In the genomic region with DNA sequence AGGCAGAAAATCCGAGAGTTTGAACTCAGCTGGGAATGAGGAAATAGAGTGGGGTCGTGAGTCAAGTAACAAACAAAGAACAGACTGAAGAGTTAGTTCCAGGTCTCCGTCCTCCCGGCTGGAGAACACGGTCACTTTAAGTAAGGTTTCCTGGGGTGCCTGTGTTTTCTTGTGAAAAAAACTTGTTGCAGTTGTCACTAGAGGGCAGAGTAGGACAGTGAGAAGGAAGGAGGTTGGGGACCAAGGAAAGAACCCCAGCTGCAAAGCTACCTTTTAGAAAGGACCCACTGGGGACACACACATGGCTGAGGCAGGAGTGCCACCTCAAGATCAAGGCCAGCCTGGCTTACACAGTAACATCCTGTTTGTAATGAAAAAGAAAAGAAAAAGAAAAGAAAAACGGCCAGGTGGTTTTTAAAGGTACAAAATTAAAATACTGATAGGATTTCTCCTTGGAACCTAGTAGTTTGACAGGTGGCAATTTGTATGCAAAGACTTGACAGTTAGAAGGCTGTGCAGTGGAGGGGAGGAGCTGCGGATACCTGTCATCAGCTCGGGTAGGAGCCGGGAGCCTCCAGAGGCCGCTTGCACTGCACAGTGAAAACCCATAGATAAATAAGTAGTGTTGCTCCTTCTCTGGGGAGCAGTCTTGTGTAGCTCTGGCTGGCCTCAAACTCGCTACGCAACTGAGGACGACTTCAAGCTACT, we compare ENCODE assay signal across 9 mouse cellular contexts. TPM values are rescaled to one million over a fixed set of nuclear protein-coding genes. Genes with fewer than 3 reads are reported as not detected.
DNase-seq lines count a peak whose midpoint lies in the region; ATAC-seq and TF ChIP-seq lines count a peak whose summit lies in the region.
"Had no signal": no experiment of that assay in that cellular context is flagged by ENCODE, and none has a peak within 500 bp of the region (broad histone marks: within the 10 kb centered on the region; RNA-seq: fewer than 3 reads in every experiment).

No protein-coding gene starts in this region.

- in situ Hi-C loops in ES-E14 (cut with MboI; ENCODE audit: low sequenced_read_pairs in 2 of 2, unreplicated experiment in 2 of 2) = loop anchor here in 1 of 2 experiments (10.0 kb wide), 1 partner anchor 93 kb away; no protein-coding TSS in a partner anchor

- WGBS in hindbrain, embryonic 14.5 days = 19% methylated on average over 13 of the region's 13 CpGs
- WGBS in hindbrain, embryonic 16.5 days = 15% methylated on average over 13 of the region's 13 CpGs
- 13% methylated on average over 13 of the region's 13 CpGs for WGBS in embryonic facial prominence, embryonic 13.5 days

- no peak overlapping the region for H3K4me3 ChIP-seq in hindbrain, embryonic 14.5 days (replicated peaks; ENCODE audit: low read length)
- H3K4me3 ChIP-seq in hindbrain, embryonic 16.5 days (ENCODE audit: low read length) = no peak overlapping the region
- H3K4me3 ChIP-seq in ES-E14 (ENCODE audit: insufficient read depth in 1 of 2, low read depth in 1 of 2, low read length in 2 of 2, poor library complexity in 1 of 2, severe bottlenecking in 1 of 2) = no peak overlapping the region
- H3K4me3 ChIP-seq in embryonic facial prominence, embryonic 13.5 days = no peak overlapping the region

- no peak overlapping the region for H3K27ac ChIP-seq in hindbrain, embryonic 14.5 days
- no peak overlapping the region for H3K27ac ChIP-seq in hindbrain, embryonic 16.5 days (ENCODE audit: low read depth, low read length)
- H3K27ac ChIP-seq in ES-E14 (ENCODE audit: insufficient read depth, low read depth, low read length, poor library complexity, severe bottlenecking) = no peak overlapping the region
- no peak overlapping the region for H3K27ac ChIP-seq in embryonic facial prominence, embryonic 13.5 days
- H3K27ac ChIP-seq: macrophage had no signal

- no peak overlapping the region for H3K4me2 ChIP-seq in hindbrain, embryonic 14.5 days (replicated peaks)
- no peak overlapping the region for H3K4me2 ChIP-seq in hindbrain, embryonic 16.5 days (ENCODE audit: low read length)
- H3K4me2 ChIP-seq in embryonic facial prominence, embryonic 13.5 days = no peak overlapping the region

- no peaks in the 10 kb centered on the region for H3K27me3 ChIP-seq in hindbrain, embryonic 14.5 days (ENCODE audit: control insufficient read depth, insufficient read depth, low read length)
- H3K27me3 ChIP-seq in hindbrain, embryonic 16.5 days (replicated peaks; ENCODE audit: control insufficient read depth, insufficient read depth, low read length) = no peaks in the 10 kb centered on the region
- H3K27me3 ChIP-seq in embryonic facial prominence, embryonic 13.5 days = no peaks in the 10 kb centered on the region

- no peak for ATAC-seq in hindbrain, embryonic 14.5 days (ENCODE audit: low FRiP score)
- no peak for ATAC-seq in hindbrain, embryonic 16.5 days
- no peak for ATAC-seq in embryonic facial prominence, embryonic 13.5 days (ENCODE audit: insufficient number of reproducible peaks, insufficient read depth, low FRiP score, low TSS enrichment, low read depth)
- ATAC-seq in megakaryocyte, adult 5-6 weeks (ENCODE audit: poor library complexity, severe bottlenecking) = peak; percentile 41; the same call in 1 of the 2 replicates

- peaks cover 9% of the 10 kb centered on the region for H3K4me1 ChIP-seq in hindbrain, embryonic 14.5 days (replicated peaks; ENCODE audit: control insufficient read depth, insufficient read depth, low read length)
- H3K4me1 ChIP-seq in hindbrain, embryonic 16.5 days (ENCODE audit: control insufficient read depth, insufficient read depth, low read depth, low read length) = peaks cover 13% of the 10 kb centered on the region
- H3K4me1 ChIP-seq in ES-E14 (ENCODE audit: control insufficient read depth in 2 of 2, insufficient read depth in 2 of 2, low read length in 2 of 2, poor library complexity in 1 of 2) = no peaks in the 10 kb centered on the region; a peak in 1 of 4 replicates
- H3K4me1 ChIP-seq in embryonic facial prominence, embryonic 13.5 days = peaks cover 19% of the 10 kb centered on the region

- H3K9me3 ChIP-seq in hindbrain, embryonic 14.5 days (ENCODE audit: control insufficient read depth, low read length) = no peaks in the 10 kb centered on the region
- H3K9me3 ChIP-seq in hindbrain, embryonic 16.5 days (ENCODE audit: control insufficient read depth, low read length) = no peaks in the 10 kb centered on the region
- H3K9me3 ChIP-seq in ES-E14 (ENCODE audit: control insufficient read depth, insufficient read depth, low read depth, low read length) = no peaks in the 10 kb centered on the region; the same call in 1 of the 2 replicates
- no peaks in the 10 kb centered on the region for H3K9me3 ChIP-seq in embryonic facial prominence, embryonic 13.5 days

- H3K9ac ChIP-seq in hindbrain, embryonic 14.5 days = no peak overlapping the region
- H3K9ac ChIP-seq in hindbrain, embryonic 16.5 days (ENCODE audit: low read depth, low read length) = no peak overlapping the region
- H3K9ac ChIP-seq in ES-E14 (ENCODE audit: insufficient read depth, low read depth, low read length, poor library complexity, severe bottlenecking) = no peak overlapping the region
- H3K9ac ChIP-seq in embryonic facial prominence, embryonic 13.5 days = 0 out of 2 replicates have a peak overlapping the region, but pooled peaks have one; percentile 21

- H3K36me3 ChIP-seq in hindbrain, embryonic 14.5 days (replicated peaks; ENCODE audit: control insufficient read depth, insufficient read depth) = peaks cover 25% of the 10 kb centered on the region
- peaks cover 6% of the 10 kb centered on the region; the same call in 1 of the 2 replicates for H3K36me3 ChIP-seq in hindbrain, embryonic 16.5 days (ENCODE audit: control insufficient read depth, insufficient read depth, low read length)
- H3K36me3 ChIP-seq in ES-E14 (ENCODE audit: control insufficient read depth, insufficient read depth, low read length, poor library complexity, severe bottlenecking) = peaks cover 24% of the 10 kb centered on the region
- peaks cover 32% of the 10 kb centered on the region for H3K36me3 ChIP-seq in embryonic facial prominence, embryonic 13.5 days

- peak; percentile 56 for DNase-seq in hindbrain, embryonic 14.5 days (ENCODE audit: low spot score)
- DNase-seq in ES-E14 (ENCODE audit: low read depth, low spot score) = no peak
- peak; percentile 78 for DNase-seq in kidney, adult 9 months
- no peak for DNase-seq in right cerebral cortex, postnatal 4 days
- no peak for DNase-seq in frontal cortex, postnatal 25 days (ENCODE audit: low spot score in 2 of 2)

TF ChIP-seq in ES-E14, 5 proteins besides CTCF, POLR2A, EP300 and RAD21:
- peak; percentile 39; the same call in 1 of the 2 replicates for TF ChIP-seq ZC3H11A (IDR thresholded peaks at IDR 0.05; ENCODE audit: borderline replicate concordance, low read depth, low read length)
- no peak for TF ChIP-seq HCFC1 (IDR thresholded peaks at IDR 0.05; ENCODE audit: borderline replicate concordance, insufficient read depth, low read length)
- peak; percentile 66; the same call in 1 of the 2 replicates for TF ChIP-seq ZNF384 (IDR thresholded peaks at IDR 0.05; ENCODE audit: low read depth, low read length)

RNA-seq across cellular contexts. Expression of a gene that starts 3.2 kb away (rescaled TPM):
- polyA plus RNA-seq in hindbrain, embryonic 14.5 days (2014; fragmentation: Nextera tagmentation; extraction: Ambion mirVana) = 216 and 231 TPM in 2 replicates
- 243 and 247 TPM in 2 replicates for polyA plus RNA-seq in hindbrain, embryonic 16.5 days (2015; fragmentation: Nextera tagmentation; extraction: Ambion mirVana)
- 196 and 239 TPM in 2 replicates for total RNA-seq in ES-E14 (2012; rRNA removed)
- polyA plus RNA-seq in embryonic facial prominence, embryonic 13.5 days (2015; fragmentation: Nextera tagmentation; extraction: Ambion mirVana) = 292 and 343 TPM in 2 replicates
- 88.4 and 102 TPM in 2 replicates for total RNA-seq in megakaryocyte, adult 5-6 weeks (2015)
- total RNA-seq in megakaryocyte, adult 5-6 weeks (2017) = 79.0 and 80.6 TPM in 2 replicates

RNA-seq across cellular contexts. Expression of a gene that starts 13.6 kb away (rescaled TPM):
- polyA plus RNA-seq in hindbrain, embryonic 14.5 days (2014; fragmentation: Nextera tagmentation; extraction: Ambion mirVana) = 39.5 and 40.5 TPM in 2 replicates
- 44.4 and 48.0 TPM in 2 replicates for polyA plus RNA-seq in hindbrain, embryonic 16.5 days (2015; fragmentation: Nextera tagmentation; extraction: Ambion mirVana)
- 179 and 287 TPM in 2 replicates for total RNA-seq in ES-E14 (2012; rRNA removed)
- 86.2 and 87.6 TPM in 2 replicates for polyA plus RNA-seq in embryonic facial prominence, embryonic 13.5 days (2015; fragmentation: Nextera tagmentation; extraction: Ambion mirVana)
- 5.7 and 7.8 TPM in 2 replicates for total RNA-seq in megakaryocyte, adult 5-6 weeks (2015)
- total RNA-seq in megakaryocyte, adult 5-6 weeks (2017) = 27.5 and 32.2 TPM in 2 replicates

RNA-seq across cellular contexts. Expression of a gene that starts 22.1 kb away (rescaled TPM):
- polyA plus RNA-seq in hindbrain, embryonic 14.5 days (2014; fragmentation: Nextera tagmentation; extraction: Ambion mirVana) = 11.8 and 12.8 TPM in 2 replicates
- polyA plus RNA-seq in hindbrain, embryonic 16.5 days (2015; fragmentation: Nextera tagmentation; extraction: Ambion mirVana) = 15.6 and 18.1 TPM in 2 replicates
- total RNA-seq in ES-E14 (2012; rRNA removed) = 4.1 and 4.4 TPM in 2 replicates
- polyA plus RNA-seq in embryonic facial prominence, embryonic 13.5 days (2015; fragmentation: Nextera tagmentation; extraction: Ambion mirVana) = 3.6 and 5.4 TPM in 2 replicates
- total RNA-seq in megakaryocyte, adult 5-6 weeks (2015) = 0.62 and 1.3 TPM in 2 replicates
- total RNA-seq in megakaryocyte, adult 5-6 weeks (2017) = 0.11 and 0.57 TPM in 2 replicates

RNA-seq across cellular contexts. Expression of a gene that starts 33.2 kb away (rescaled TPM):
- polyA plus RNA-seq in hindbrain, embryonic 14.5 days (2014; fragmentation: Nextera tagmentation; extraction: Ambion mirVana) = 5.8 and 6.9 TPM in 2 replicates
- 18.1 and 22.6 TPM in 2 replicates for polyA plus RNA-seq in hindbrain, embryonic 16.5 days (2015; fragmentation: Nextera tagmentation; extraction: Ambion mirVana)
- total RNA-seq in ES-E14 (2012; rRNA removed) = 8.3 and 16.5 TPM in 2 replicates
- 7.5 and 9.1 TPM in 2 replicates for polyA plus RNA-seq in embryonic facial prominence, embryonic 13.5 days (2015; fragmentation: Nextera tagmentation; extraction: Ambion mirVana)
- 1.5 and 2.3 TPM in 2 replicates for total RNA-seq in megakaryocyte, adult 5-6 weeks (2015)
- total RNA-seq in megakaryocyte, adult 5-6 weeks (2017) = 1.4 and 2.6 TPM in 2 replicates

RNA-seq across cellular contexts. Expression of a gene that starts 58.1 kb away (rescaled TPM):
- polyA plus RNA-seq in hindbrain, embryonic 14.5 days (2014; fragmentation: Nextera tagmentation; extraction: Ambion mirVana) = 37.8 and 41.1 TPM in 2 replicates
- 49.5 and 64.2 TPM in 2 replicates for polyA plus RNA-seq in hindbrain, embryonic 16.5 days (2015; fragmentation: Nextera tagmentation; extraction: Ambion mirVana)
- total RNA-seq in ES-E14 (2012; rRNA removed) = 122 and 124 TPM in 2 replicates
- polyA plus RNA-seq in embryonic facial prominence, embryonic 13.5 days (2015; fragmentation: Nextera tagmentation; extraction: Ambion mirVana) = 102 and 109 TPM in 2 replicates
- 85.4 and 89.6 TPM in 2 replicates for total RNA-seq in megakaryocyte, adult 5-6 weeks (2015)
- total RNA-seq in megakaryocyte, adult 5-6 weeks (2017) = 165 and 171 TPM in 2 replicates

Comparison
In these comparisons a context has a peak if more than half of its experiments do, and no peak if none do; other contexts are left out.
1. DNase-seq: peak in hindbrain, embryonic 14.5 days (single experiment) and kidney, adult 9 months (single experiment); none in ES-E14 (single experiment), right cerebral cortex, postnatal 4 days (single experiment) and frontal cortex, postnatal 25 days (0 of 2).